Mouse (Mus musculus): Measurements from ENCODE around the gene Txndc15.

- TF ChIP-seq POLR2A (IDR thresholded peaks at IDR 0.05; ENCODE audit: low read depth, low read length) (no peak), CTCF (conservative IDR thresholded peaks at IDR 0.05; ENCODE audit: insufficient read depth, insufficient read length, low read depth, low read length) (no peak)
Observed at GRCm38 (mm10) chr13:55712846-55713245, 1.6 kb upstream of the Txndc15 start.

Measured in kidney, adult 2 months (tissue).